Mouse (Mus musculus): ENCODE results near the gene Defb6. TPM values are rescaled to one million over a fixed set of nuclear protein-coding genes. Genes with fewer than 3 reads are reported as not detected.

Defb6 gene
- not detected in 2 replicates for polyA plus RNA-seq (2012; rRNA removed; ENCODE audit: low replicate concordance)

GRCm38 (mm10) chr8:19225161-19225560, at the start of gene Defb6:
TSS of gene Defb6 (plus strand) at chr8:19225478.

GRCm38 (mm10) chr8:19239616-19240015, 14.3 kb downstream of the Defb6 start, which contains the start of gene Defb46:
TSS of gene Defb46 (plus strand) at chr8:19239916.

GRCm38 (mm10) chr8:19247280-19247679, 22.0 kb downstream of the Defb6 start, which contains the start of gene Defb5:
TSS of gene Defb5 (plus strand) at chr8:19247580.

Other genes starting within 250 kb of the Defb6 start
- not detected in 2 replicates for gene Defb40, start 247.2 kb upstream of the Defb6 start, polyA plus RNA-seq (2012; rRNA removed; ENCODE audit: low replicate concordance)
- 0.62 TPM in 1 of 2 replicates, not detected in the other for gene Defb37, start 234.4 kb upstream of the Defb6 start, polyA plus RNA-seq (2012; rRNA removed; ENCODE audit: low replicate concordance)
- not detected in 2 replicates for gene Defb38, start 198.9 kb upstream of the Defb6 start, polyA plus RNA-seq (2012; rRNA removed; ENCODE audit: low replicate concordance)
- not detected in 2 replicates for gene Defb39, start 160.7 kb upstream of the Defb6 start, polyA plus RNA-seq (2012; rRNA removed; ENCODE audit: low replicate concordance)
- gene Defb12, start 110.6 kb upstream of the Defb6 start, polyA plus RNA-seq (2012; rRNA removed; ENCODE audit: low replicate concordance): not detected in 2 replicates
- not detected in 2 replicates for gene Defb34, start 101.7 kb upstream of the Defb6 start, polyA plus RNA-seq (2012; rRNA removed; ENCODE audit: low replicate concordance)
- not detected in 2 replicates for gene Gm45826, start 84.7 kb upstream of the Defb6 start, polyA plus RNA-seq (2012; rRNA removed; ENCODE audit: low replicate concordance)
- gene Defb14, start 31.1 kb upstream of the Defb6 start, polyA plus RNA-seq (2012; rRNA removed; ENCODE audit: low replicate concordance): not detected in 2 replicates
- not detected in 2 replicates for gene Defb4, start 26.8 kb upstream of the Defb6 start, polyA plus RNA-seq (2012; rRNA removed; ENCODE audit: low replicate concordance)
- gene Defb46, start 14.4 kb downstream of the Defb6 start, polyA plus RNA-seq (2012; rRNA removed; ENCODE audit: low replicate concordance): not detected in 2 replicates
- gene Defb5, start 22.1 kb downstream of the Defb6 start, polyA plus RNA-seq (2012; rRNA removed; ENCODE audit: low replicate concordance): not detected in 2 replicates
- gene Defb3, start 67.9 kb downstream of the Defb6 start, polyA plus RNA-seq (2012; rRNA removed; ENCODE audit: low replicate concordance): not detected in 2 replicates
- not detected in 2 replicates for gene Defb8, start 222.1 kb downstream of the Defb6 start, polyA plus RNA-seq (2012; rRNA removed; ENCODE audit: low replicate concordance)